Mouse (Mus musculus) bone marrow, adult 2 months (tissue): ENCODE data around the gene Ntsr1.

Experiments used
- CTCF ChIP-seq: fragments of 200-500 bp; IDR thresholded peaks from 2 replicates; pipeline ENCODE4 v1.5.1; 2011; ENCODE audit warnings: low read length, control low read depth; ENCODE audit not compliant: control insufficient read depth, insufficient read depth
- POLR2A ChIP-seq: fragments of 200-500 bp; IDR thresholded peaks from 2 replicates; pipeline ENCODE4 v1.6.1; 2011; ENCODE audit warnings: low read depth, mild to moderate bottlenecking, control low read depth, low read length, borderline replicate concordance; ENCODE audit not compliant: control insufficient read depth

DNA sequence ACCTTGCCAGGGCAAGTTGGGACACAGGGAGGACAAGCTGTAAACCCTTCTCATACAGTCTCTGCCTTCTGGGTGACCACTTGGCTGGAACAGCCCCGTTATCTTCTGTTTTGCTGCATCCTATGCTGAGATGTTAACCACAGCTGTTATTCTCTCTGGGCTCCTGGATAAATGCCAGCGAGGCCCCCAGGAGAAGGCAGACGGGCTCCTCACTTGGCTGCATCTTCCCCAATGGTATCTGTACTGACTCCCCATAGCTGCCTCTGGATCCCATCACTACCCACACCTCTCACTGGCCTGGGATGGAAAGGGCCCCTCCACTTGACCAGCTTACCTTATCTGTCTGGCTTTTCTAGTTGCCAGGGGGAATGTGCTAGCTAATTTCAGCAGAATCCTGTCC lies 13.2 kb downstream of the Ntsr1 start:
- TF ChIP-seq POLR2A, result no peak
- TF ChIP-seq CTCF, result no peak
